Mouse (Mus musculus) gastrocnemius, postnatal 25 days (tissue): ENCODE measurements around the gene Btbd16. TPM values are rescaled to one million over a fixed set of nuclear protein-coding genes. Genes with fewer than 3 reads are reported as not detected.
A peak's percentile ranks its signal among the peaks of the same experiment; 100 is the strongest.

Experiments
- DNase-seq: peaks from one replicate; pipeline ENCODE4 v3.0.0; 2022
- long read RNA-seq, 2 experiments: library from polyadenylated mRNA; stranded (forward); transcript quantifications; one replicate each; pipeline ENCODE4 v2.0.0; 2021
- total RNA-seq, 2 experiments: library from RNA; stranded (reverse); gene quantifications; 1 replicate in 1 of 2; 2 replicates in 1 of 2; pipeline ENCODE4 v1.2.3; 2021

The Btbd16 gene
- under 1 TPM in 1 of 2 experiments, not detected in 1; 0.24 TPM for total RNA-seq
- long read RNA-seq, experiment 1 = 0 reads
- long read RNA-seq, experiment 2 = 0 reads

DNA sequence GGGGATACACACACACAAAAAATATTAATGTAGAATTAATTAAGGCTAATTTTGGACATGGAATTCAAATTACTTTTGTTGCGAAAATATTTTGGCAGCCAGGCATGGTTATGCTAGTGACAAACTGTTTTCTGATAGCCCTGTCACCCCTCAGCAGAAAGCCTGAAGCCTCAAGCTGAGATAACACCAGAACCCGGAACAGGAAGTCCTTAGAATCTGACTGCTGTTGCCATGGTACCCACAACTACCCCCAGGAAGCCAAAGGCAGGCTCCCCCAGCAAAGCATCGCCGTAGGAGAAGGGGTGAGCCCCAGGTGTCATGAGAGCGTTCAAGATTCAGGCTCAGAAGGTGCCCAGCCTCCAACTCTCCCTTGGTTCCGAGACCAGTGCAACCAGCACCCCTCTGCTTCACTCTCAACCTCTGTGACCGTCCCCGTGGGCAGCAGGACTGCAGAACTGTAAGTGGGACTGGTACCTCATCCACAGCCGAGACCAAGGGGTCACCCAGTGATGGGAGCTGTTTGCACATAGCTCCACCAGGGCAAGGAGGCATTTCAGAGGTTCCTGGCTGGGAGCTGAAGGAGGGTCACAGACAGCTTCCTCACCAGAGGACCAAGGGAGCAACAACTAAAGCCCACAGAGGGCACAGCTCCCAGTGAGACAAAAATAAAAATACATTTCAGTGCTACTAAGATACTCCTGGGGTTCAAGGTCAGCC lies at the start of gene Btbd16:
Btbd16 (plus strand) TSS at position 156 of the 717 bp plus-strand sequence.
- DNase-seq = no peak

GRCm38 (mm10) chr7:130726185-130726584 lies 47.7 kb upstream of the Btbd16 start:
- DNase-seq = no peak

- no peak for DNase-seq
These were observed 47.0 kb upstream of the Btbd16 start for GRCm38 (mm10) chr7:130726724-130727422.

GRCm38 (mm10) chr7:130727560-130727959 lies 46.3 kb upstream of the Btbd16 start:
- no peak for DNase-seq

GRCm38 (mm10) chr7:130731792-130732191 lies 42.1 kb upstream of the Btbd16 start:
- no peak for DNase-seq

- DNase-seq = no peak
These were observed 41.0 kb upstream of the Btbd16 start for GRCm38 (mm10) chr7:130732908-130733307.

DNA sequence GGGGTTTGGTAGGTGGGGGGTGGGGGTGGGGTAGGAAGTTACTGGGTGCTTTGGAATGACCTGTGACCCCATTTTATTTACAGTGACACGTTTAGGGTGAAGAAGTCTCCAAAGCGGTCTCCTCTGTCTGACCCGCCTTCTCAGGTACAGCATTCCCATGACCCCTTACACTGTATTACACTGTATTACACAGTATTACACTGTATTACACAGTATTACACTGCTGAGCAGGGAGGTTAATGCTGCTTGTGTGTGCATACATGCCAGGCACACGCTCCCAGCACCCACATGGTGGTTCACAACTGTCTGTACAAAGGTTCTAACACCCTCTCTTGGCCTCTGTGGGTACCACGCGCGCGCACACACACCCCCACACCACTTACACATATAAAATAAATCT lies 40.4 kb upstream of the Btbd16 start:
- DNase-seq = no peak

GRCm38 (mm10) chr7:130734195-130734787 lies 39.6 kb upstream of the Btbd16 start:
- DNase-seq = no peak

DNA sequence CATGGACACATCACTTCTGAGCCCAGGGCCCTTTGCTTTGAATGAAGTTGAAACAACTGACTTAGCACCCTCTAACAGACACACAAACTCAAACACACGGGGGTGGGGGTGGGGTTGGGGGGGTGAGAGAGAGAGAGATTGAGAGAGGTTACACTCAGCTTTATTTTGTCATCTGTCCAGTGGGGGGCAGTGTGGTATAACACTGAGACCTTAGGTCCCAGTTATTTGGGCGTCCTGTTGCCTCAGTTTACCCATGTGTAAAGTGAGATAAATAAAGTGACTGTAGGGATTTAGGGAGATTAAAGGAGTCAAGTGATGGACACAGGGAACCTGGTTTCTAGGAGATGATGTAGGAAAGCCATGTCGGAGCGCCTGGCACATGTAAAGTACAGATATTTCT lies 32.8 kb upstream of the Btbd16 start:
- DNase-seq = no peak

DNA sequence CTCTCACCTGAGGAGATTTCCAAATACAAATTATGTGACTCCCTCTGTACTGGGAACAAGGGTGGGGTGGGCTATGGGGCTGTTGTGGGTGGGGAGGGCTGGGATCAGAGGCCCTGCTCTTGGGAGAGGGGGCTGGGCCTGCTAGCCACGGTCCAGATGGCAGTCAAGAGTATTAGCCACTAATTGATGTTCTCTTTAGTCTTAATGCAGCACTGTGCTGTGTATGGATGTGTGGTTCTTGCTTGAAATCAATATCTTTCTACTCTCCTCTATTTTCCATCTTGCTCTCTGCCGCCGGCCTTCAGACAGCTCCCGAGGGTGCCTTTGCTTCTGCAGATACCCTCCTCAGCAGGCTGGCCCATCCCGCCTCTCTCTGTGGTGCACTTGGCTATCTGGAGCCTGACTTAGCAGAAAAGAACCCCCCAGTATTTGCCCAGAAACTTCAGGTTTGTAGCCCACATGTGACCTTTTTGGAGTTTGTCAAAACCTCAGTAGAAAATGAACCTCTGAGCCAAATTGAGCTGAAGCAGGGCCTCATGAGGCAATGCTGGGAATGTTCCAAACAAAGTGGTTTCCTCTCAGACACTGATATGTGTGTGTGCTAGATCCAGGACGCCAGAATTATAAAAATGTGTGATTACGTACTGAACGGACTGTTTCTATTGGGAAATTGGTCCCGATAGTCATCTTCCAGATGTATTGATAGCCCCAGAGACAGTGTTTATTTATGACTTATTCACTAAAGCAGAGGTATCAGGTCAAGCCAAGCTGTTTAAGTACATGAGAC lies 30.4 kb upstream of the Btbd16 start:
- DNase-seq = no peak

DNA sequence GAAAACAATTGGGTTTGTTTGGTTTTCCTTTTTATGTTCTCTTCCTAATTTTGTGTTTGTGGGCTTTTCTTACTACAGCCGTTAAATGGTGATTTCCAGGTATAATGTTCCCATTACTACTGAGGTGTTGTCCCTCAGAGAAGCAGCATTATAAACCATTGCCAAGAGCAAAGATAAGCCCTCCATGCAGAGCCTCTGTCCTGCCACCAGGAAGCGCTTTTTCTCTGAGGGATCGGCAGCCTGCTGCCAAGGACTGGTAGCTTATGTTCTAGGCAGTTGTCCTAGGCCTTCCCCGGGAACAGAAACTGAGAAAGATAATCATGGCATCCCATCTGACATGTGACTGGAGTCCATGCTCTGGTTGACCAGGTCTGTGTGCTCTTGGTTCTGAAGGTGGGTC lies 24.7 kb upstream of the Btbd16 start:
- no peak for DNase-seq

DNA sequence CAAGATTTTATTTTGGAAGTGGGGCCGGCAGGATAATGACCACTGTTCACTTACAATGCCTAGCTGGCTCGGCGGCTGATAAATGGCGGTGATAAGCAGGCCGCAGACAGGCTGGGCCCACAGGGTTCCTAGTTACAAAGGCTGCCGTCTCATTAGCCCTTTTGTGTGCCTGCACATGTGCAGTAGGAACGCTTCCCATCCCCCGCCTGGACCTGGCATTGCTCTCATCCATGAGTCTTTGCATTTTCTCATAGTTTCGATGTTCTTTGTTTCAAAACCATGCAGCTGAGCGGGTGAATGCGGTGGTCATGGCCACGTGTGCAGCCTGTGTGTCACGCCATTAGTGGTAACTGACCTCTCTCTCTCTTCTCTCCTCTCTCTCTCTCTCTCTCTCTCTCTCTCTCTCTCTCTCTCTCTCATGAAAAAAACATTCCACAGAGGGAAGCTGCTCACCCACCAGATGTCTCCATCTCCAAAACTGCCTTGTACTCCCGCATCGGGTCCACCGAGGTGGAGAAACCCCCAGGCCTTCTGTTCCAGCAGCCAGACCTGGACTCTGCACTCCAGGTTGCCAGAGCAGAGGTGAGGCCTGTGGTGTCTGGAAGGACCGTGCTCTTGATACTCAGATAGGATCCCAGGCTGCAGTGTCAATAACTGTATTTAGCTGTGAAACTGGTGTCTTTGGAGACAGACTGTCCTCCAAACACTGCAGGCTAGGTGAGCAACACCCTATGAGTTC lies 22.9 kb upstream of the Btbd16 start:
- DNase-seq = no peak

DNA sequence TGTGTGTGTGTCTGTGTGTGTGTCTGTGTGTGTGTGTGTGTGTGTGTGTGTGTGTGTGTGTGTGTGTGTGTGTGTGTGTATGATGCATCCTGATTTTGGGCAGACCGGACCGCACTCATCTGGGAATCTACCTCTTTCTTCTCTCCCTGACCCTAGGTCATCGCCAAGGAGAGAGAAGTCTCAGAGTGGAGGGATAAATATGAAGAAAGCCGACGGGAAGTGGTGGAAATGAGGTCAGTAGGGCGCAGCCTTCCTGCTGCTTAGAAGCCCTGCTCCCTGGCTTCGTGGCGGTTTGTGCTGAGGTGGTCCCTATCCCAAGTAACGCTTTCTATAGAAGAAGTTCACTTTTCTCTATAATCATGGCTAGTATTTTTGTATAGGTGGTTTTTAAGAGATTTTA lies 22.2 kb upstream of the Btbd16 start:
- DNase-seq = no peak

GRCm38 (mm10) chr7:130754790-130755189 lies 19.1 kb upstream of the Btbd16 start:
- no peak for DNase-seq

- no peak for DNase-seq
These were observed 17.5 kb upstream of the Btbd16 start for GRCm38 (mm10) chr7:130756343-130756835.

GRCm38 (mm10) chr7:130757326-130757865 lies 16.5 kb upstream of the Btbd16 start:
- no peak for DNase-seq

GRCm38 (mm10) chr7:130762071-130762897 lies 11.6 kb upstream of the Btbd16 start:
- DNase-seq = peak; percentile 37

GRCm38 (mm10) chr7:130764160-130764559 lies 9.7 kb upstream of the Btbd16 start:
- no peak for DNase-seq

DNA sequence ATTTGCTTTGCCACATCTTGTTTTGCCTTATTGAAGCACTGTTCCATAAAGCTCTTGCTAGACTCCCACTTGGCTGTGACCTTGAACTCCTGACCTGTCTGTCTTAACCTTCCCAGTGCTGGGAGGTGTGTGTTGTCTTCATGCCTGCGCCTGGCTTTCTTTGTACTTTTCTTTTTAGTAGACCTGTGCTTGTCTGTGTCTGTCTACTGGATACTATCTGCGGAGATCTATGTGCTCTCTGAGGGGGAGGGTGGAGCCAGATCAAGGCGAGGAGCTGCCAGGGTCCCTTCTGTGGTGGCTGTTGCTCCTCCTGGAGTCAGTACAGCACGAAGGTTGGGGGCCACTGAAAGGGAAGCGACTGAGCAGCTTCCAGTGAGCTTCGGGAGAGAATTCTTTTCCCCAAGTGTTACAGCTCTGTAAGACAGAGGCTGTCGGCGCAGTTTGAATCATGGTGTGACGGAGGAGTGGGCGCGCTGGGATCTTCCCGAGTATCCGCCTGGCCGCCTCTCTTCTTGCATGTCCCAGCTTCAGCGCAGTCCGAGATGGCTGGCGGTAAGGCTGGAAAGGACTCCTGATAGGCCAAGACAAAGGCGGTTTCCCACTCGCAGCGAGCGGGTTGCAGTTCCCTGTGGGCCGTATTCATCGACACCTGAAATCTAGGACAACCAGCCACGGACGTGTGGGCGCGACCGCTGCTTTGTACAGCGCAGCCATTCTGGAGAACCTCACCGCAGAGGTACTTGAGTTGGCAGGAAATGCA lies 7.3 kb upstream of the Btbd16 start:
- DNase-seq = no peak

GRCm38 (mm10) chr7:130768151-130768550 lies 5.7 kb upstream of the Btbd16 start:
- no peak for DNase-seq
